Mouse (Mus musculus) forebrain, embryonic 13.5 days (tissue): Measurements from ENCODE around the gene Adgrd1. TPM values are rescaled to one million over a fixed set of nuclear protein-coding genes. Genes with fewer than 3 reads are reported as not detected.
"Not testable (repeated sequence)": the region's sequence is repeated elsewhere in the genome, so short reads cannot be mapped to it uniquely, and the experiment has no call there.

Experiments
- ATAC-seq: fragments of 200-750 bp; cut with Nextera tagmentation; 2 replicates; pipeline ENCODE4 v1.8.0; 2017
- H3K27ac ChIP-seq: fragments of 300-500 bp; sonication (generic); 2 replicates; pipeline ENCODE4 v1.5.1; 2015; ENCODE audit warnings: inconsistent platforms, mild to moderate bottlenecking, moderate library complexity
- H3K27me3 ChIP-seq: fragments of 300-500 bp; sonication (generic); 2 replicates; pipeline ENCODE4 v1.6.1; 2015; ENCODE audit warnings: mild to moderate bottlenecking, inconsistent platforms
- H3K36me3 ChIP-seq: fragments of 300-500 bp; sonication (generic); 2 replicates; pipeline ENCODE4 v1.6.1; 2015; ENCODE audit warnings: mild to moderate bottlenecking, inconsistent platforms; ENCODE audit not compliant: poor library complexity, severe bottlenecking
- H3K4me1 ChIP-seq: fragments of 300-500 bp; sonication (generic); 2 replicates; pipeline ENCODE4 v1.6.1; 2015; ENCODE audit warnings: inconsistent platforms
- H3K4me2 ChIP-seq: fragments of 300-500 bp; sonication (generic); 2 replicates; pipeline ENCODE4 v1.6.1; 2015; ENCODE audit warnings: inconsistent platforms, mild to moderate bottlenecking, moderate library complexity
- H3K4me3 ChIP-seq: fragments of 300-500 bp; sonication (generic); 2 replicates; pipeline ENCODE4 v1.5.1; 2015; ENCODE audit warnings: mild to moderate bottlenecking, inconsistent platforms
- H3K9ac ChIP-seq: fragments of 300-500 bp; sonication (generic); 2 replicates; pipeline ENCODE4 v1.6.1; 2015; ENCODE audit warnings: mild to moderate bottlenecking, inconsistent platforms
- H3K9me3 ChIP-seq: fragments of 300-500 bp; sonication (generic); replicated peaks from 2 replicates; pipeline ENCODE4 v1.6.1; 2016; ENCODE audit warnings: inconsistent platforms
- WGBS: fragments of 180-500 bp; shearing (Covaris S2); methylation state at CpG from one replicate; pipeline ENCODE4 v1.1.7; 2015; 5-methylcytosine and 5-hydroxymethylcytosine counted together
- polyA plus RNA-seq: library from polyadenylated mRNA; unstranded; fragments of >200 nt; fragmentation: Nextera tagmentation; extraction: Ambion mirVana; gene quantifications from 2 replicates; pipeline ENCODE4 v1.2.1, GENCODE M21; 2015

The Adgrd1 gene
- polyA plus RNA-seq, 1 experiment from 2014 or later, result 0.09 TPM

- H3K9ac ChIP-seq, result no peak overlapping the region
- no peak for ATAC-seq
- 0 out of 2 replicates have a peak, but pooled peaks cover 3% of the 10 kb centered on the region for H3K27me3 ChIP-seq
- H3K4me1 ChIP-seq, result peaks cover 10% of the 10 kb centered on the region; the same call in 1 of the 2 replicates
- no peaks in the 10 kb centered on the region for H3K9me3 ChIP-seq
- no peak overlapping the region for H3K4me3 ChIP-seq
- no peak overlapping the region for H3K4me2 ChIP-seq
- H3K36me3 ChIP-seq, result no peaks in the 10 kb centered on the region
- WGBS, result 58% methylated on average over 8 of the region's 8 CpGs
- no peak overlapping the region for H3K27ac ChIP-seq
Observed at GRCm38 (mm10) chr5:129111729-129112128, 15.2 kb downstream of the Adgrd1 start.

GRCm38 (mm10) chr5:129113741-129114476 lies 17.4 kb downstream of the Adgrd1 start:
- Histone ChIP-seq H3K4me2 (no peak overlapping the region), H3K36me3 (no peaks in the 10 kb centered on the region), H3K27ac (no peak overlapping the region), H3K9me3 (no peaks in the 10 kb centered on the region), H3K4me3 (no peak overlapping the region), H3K27me3 (no peaks in the 10 kb centered on the region), H3K9ac (no peak overlapping the region), H3K4me1 (peaks cover 11% of the 10 kb centered on the region)
- 75% methylated on average over 13 of the region's 13 CpGs for WGBS
- peak; percentile 67 for ATAC-seq

DNA sequence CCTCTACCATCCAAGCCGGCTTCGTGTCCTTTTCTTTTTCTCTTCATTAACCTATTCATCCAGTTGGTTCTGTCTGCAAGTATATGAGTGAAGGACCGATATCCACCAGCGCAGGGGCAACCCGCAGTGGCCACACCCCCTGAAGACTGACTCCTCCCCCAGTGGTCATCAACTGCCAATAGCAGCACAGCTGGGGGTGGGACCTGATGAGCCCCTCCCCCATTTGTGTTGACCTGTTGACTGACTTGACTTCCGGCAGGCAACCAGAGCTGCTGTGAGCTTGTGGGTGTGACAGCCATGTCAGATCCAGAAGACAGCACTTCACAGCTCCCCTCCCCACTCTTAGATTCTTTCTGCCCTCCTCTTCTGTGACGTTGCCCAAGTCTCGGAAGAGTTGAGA lies 19.7 kb downstream of the Adgrd1 start:
- H3K9me3 ChIP-seq, result no peaks in the 10 kb centered on the region
- 90% methylated on average over 8 of the region's 8 CpGs for WGBS
- no peak overlapping the region for H3K4me2 ChIP-seq
- ATAC-seq, result no peak
- H3K27me3 ChIP-seq, result no peaks in the 10 kb centered on the region
- H3K4me1 ChIP-seq, result peaks cover 7% of the 10 kb centered on the region
- no peak overlapping the region for H3K4me3 ChIP-seq
- no peak overlapping the region for H3K9ac ChIP-seq
- no peaks in the 10 kb centered on the region for H3K36me3 ChIP-seq
- no peak overlapping the region for H3K27ac ChIP-seq

DNA sequence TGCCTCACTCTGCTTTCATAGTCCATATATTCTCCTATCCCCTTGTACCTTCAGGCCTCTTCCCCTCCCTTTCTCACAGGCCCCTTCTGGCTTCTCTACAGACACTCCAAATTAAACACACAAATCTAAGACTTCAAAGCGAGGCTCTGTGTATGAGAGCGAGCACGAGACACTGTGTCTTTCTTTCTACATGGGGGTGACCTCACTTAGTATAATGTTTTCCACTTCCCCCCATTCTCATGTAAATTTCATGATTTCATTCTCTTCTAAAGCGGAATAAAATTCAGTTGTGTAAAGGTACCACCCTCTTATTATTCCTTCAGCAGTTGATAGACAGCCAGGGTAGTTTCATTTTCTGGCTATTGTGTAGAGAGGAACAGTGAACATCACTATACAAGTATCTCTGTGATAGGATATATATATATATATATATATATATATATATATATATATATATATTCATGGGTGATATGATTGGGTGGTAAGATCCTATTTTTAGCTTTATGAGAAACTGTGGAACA lies 21.1 kb downstream of the Adgrd1 start:
- no peaks in the 10 kb centered on the region for H3K27me3 ChIP-seq
- H3K36me3 ChIP-seq, result no peaks in the 10 kb centered on the region
- WGBS, result 46% methylated on average over 4 of the region's 4 CpGs
- ATAC-seq, result peak; percentile 59; the same call in 1 of the 2 replicates
- H3K4me2 ChIP-seq, result no peak overlapping the region
- peaks cover 3% of the 10 kb centered on the region for H3K4me1 ChIP-seq
- H3K27ac ChIP-seq, result no peak overlapping the region
- no peak overlapping the region for H3K9ac ChIP-seq
- H3K9me3 ChIP-seq, result no peaks in the 10 kb centered on the region
- H3K4me3 ChIP-seq, result no peak overlapping the region

GRCm38 (mm10) chr5:129118523-129118922 lies 22.0 kb downstream of the Adgrd1 start:
- peak overlapping the region; percentile 19; the same call in 1 of the 2 replicates for H3K27ac ChIP-seq
- H3K4me1 ChIP-seq, result peaks cover 3% of the 10 kb centered on the region
- 70% methylated on average over 7 of the region's 7 CpGs for WGBS
- no peaks in the 10 kb centered on the region for H3K27me3 ChIP-seq
- H3K9ac ChIP-seq, result no peak overlapping the region
- no peak overlapping the region for H3K4me2 ChIP-seq
- no peaks in the 10 kb centered on the region for H3K9me3 ChIP-seq
- no peak overlapping the region for H3K4me3 ChIP-seq
- H3K36me3 ChIP-seq, result no peaks in the 10 kb centered on the region
- no peak for ATAC-seq

- H3K9ac ChIP-seq, result no peak overlapping the region
- no peaks in the 10 kb centered on the region for H3K36me3 ChIP-seq
- no peak overlapping the region for H3K4me2 ChIP-seq
- H3K4me1 ChIP-seq, result peaks cover 5% of the 10 kb centered on the region; the same call in 1 of the 2 replicates
- no peaks in the 10 kb centered on the region for H3K9me3 ChIP-seq
- H3K27me3 ChIP-seq, result no peaks in the 10 kb centered on the region
- H3K27ac ChIP-seq, result no peak overlapping the region
- 69% methylated on average over 4 of the region's 4 CpGs for WGBS
- H3K4me3 ChIP-seq, result no peak overlapping the region
- ATAC-seq, result no peak
Observed at GRCm38 (mm10) chr5:129119146-129119545, 22.6 kb downstream of the Adgrd1 start.

GRCm38 (mm10) chr5:129121654-129122285 lies 25.2 kb downstream of the Adgrd1 start:
- ATAC-seq, result no peak
- H3K9ac ChIP-seq, result no peak overlapping the region
- no peak overlapping the region for H3K4me2 ChIP-seq
- H3K36me3 ChIP-seq, result no peaks in the 10 kb centered on the region
- H3K4me3 ChIP-seq, result no peak overlapping the region
- no peak overlapping the region for H3K27ac ChIP-seq
- peaks cover 11% of the 10 kb centered on the region; the same call in 1 of the 2 replicates for H3K4me1 ChIP-seq
- H3K9me3 ChIP-seq, result no peaks in the 10 kb centered on the region
- 90% methylated on average over 15 of the region's 15 CpGs for WGBS
- no peaks in the 10 kb centered on the region for H3K27me3 ChIP-seq

DNA sequence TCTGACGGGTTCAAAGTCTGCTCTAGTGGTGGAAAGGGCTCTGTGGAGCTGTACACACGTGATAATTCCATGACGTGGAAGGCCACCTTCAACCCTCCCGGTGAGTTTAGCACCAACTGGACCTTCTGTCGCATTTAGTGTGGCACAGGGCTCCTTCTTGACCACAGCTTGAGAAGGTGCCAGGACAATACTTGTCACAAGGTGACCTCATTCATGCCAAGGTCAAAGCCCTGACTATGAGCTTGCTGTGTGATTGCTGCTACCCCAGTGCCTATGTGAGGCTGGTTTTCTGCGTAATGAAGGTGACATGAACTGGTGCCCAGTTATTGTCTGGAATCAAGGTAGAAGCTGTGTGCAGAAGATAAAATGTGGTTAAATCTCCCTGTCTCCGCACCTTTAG lies 25.9 kb downstream of the Adgrd1 start:
- Histone ChIP-seq H3K4me2 (no peak overlapping the region), H3K4me3 (no peak overlapping the region), H3K27ac (no peak overlapping the region), H3K9me3 (no peaks in the 10 kb centered on the region; the same call in 1 of the 2 replicates), H3K27me3 (no peaks in the 10 kb centered on the region), H3K4me1 (peaks cover 11% of the 10 kb centered on the region; the same call in 1 of the 2 replicates), H3K36me3 (no peaks in the 10 kb centered on the region), H3K9ac (no peak overlapping the region)
- WGBS, result 90% methylated on average over 7 of the region's 7 CpGs
- ATAC-seq, result no peak

DNA sequence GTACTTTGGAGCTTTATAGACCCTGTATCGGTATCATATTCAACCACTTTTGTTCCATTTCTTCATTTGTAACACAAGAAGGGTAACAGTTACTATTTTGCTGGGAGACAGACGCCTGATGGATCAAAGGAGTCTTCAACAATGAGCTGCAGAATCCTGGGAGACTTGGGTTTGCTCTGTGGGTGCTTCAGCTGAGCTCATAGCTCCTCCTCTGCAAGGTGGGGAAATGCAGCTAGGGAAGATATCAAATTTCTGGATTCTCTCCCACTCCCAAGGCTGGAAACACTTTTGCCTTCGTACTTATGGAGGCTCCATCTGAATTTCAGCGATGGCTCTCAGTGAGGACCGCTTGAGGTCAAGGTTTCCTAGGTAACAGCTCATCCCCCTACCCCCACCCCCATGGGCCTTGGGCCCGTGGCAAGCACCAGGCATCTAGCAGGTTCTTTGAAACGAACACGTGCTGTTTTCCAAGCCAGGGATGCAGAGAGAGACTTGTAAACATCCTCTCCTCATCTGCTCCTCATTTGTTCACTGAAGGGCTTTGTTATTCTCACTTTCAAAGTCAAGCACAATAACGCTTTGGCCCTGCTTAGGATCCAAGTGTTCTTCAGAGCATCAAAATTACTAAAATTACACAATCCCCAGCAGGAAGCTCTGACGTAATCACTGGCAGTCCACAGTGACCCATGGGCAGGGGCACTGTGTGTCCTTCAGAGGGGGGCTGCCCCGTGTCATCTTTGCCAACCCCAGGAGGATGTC lies 27.7 kb downstream of the Adgrd1 start:
- no peak overlapping the region for H3K27ac ChIP-seq
- no peaks in the 10 kb centered on the region; the same call in 1 of the 2 replicates for H3K9me3 ChIP-seq
- peaks cover 8% of the 10 kb centered on the region; the same call in 1 of the 2 replicates for H3K4me1 ChIP-seq
- no peak overlapping the region for H3K9ac ChIP-seq
- no peak overlapping the region for H3K4me3 ChIP-seq
- H3K36me3 ChIP-seq, result no peaks in the 10 kb centered on the region
- H3K4me2 ChIP-seq, result no peak overlapping the region
- no peaks in the 10 kb centered on the region for H3K27me3 ChIP-seq
- WGBS, result 43% methylated on average over 11 of the region's 11 CpGs
- ATAC-seq, result no peak

DNA sequence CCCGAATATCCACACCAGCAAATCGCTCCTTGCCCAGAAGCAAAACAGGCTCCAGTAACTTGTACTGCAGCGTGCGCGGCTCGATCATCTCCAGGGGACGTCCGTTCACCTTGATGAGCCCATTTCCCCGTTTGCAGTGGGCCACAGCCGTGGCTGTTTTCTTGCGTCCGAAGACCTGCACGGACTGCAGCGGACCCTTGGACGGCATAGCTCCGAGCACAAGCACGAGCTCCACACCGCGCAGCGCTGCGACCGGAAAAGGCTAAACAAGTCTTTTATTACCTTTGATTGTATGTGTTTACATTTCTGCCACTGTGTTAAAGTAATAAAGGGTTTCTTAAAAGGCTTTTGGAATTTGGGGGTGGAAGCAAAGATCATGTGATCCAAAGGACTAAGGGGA lies 31.8 kb downstream of the Adgrd1 start:
- not testable (repeated sequence) for H3K4me2 ChIP-seq, H3K9me3 ChIP-seq, ATAC-seq, H3K36me3 ChIP-seq, H3K4me3 ChIP-seq, H3K27ac ChIP-seq, H3K9ac ChIP-seq, H3K4me1 ChIP-seq, H3K27me3 ChIP-seq
- WGBS, result 97% methylated on average over 22 of the region's 22 CpGs

DNA sequence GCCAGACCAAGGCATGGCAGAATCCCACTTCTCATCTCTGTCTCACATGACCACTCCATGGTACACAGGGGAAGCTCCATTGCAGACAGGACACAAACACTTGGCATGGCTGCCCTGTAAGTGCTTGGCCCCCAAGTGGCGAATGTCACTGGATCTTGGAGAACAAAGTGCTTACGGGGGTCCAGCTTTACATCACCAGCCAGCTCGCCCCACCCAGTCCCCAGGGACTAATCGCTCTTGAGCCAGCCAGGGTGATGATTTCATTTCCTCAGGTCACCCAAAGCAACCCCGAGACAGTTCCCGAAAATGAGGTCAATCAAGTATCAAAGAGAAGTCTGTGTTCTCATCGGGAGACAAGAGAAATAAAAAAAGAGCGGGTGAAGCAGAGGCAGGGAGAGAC lies 33.8 kb downstream of the Adgrd1 start:
- Histone ChIP-seq H3K27me3 (no peaks in the 10 kb centered on the region), H3K27ac (no peak overlapping the region), H3K4me2 (no peak overlapping the region), H3K9ac (no peak overlapping the region), H3K4me1 (no peaks in the 10 kb centered on the region), H3K4me3 (no peak overlapping the region), H3K9me3 (no peaks in the 10 kb centered on the region; the same call in none of the 2 replicates), H3K36me3 (no peaks in the 10 kb centered on the region)
- ATAC-seq, result no peak
- 94% methylated on average over 8 of the region's 8 CpGs for WGBS

- 89% methylated on average over 5 of the region's 5 CpGs for WGBS
- H3K9ac ChIP-seq, result no peak overlapping the region
- no peak overlapping the region for H3K4me3 ChIP-seq
- no peaks in the 10 kb centered on the region for H3K9me3 ChIP-seq
- no peaks in the 10 kb centered on the region for H3K36me3 ChIP-seq
- no peaks in the 10 kb centered on the region for H3K4me1 ChIP-seq
- ATAC-seq, result no peak
- no peaks in the 10 kb centered on the region for H3K27me3 ChIP-seq
- H3K27ac ChIP-seq, result no peak overlapping the region
- H3K4me2 ChIP-seq, result no peak overlapping the region
Observed at GRCm38 (mm10) chr5:129137405-129137804, 40.9 kb downstream of the Adgrd1 start.
